Mouse (Mus musculus) heart, postnatal 14 days (tissue): ENCODE results near the gene Dnaaf3. TPM values are rescaled to one million over a fixed set of nuclear protein-coding genes. Genes with fewer than 3 reads are reported as not detected.

Experiments
- DNase-seq, 2 experiments: peaks; one replicate each; pipeline ENCODE4 v3.0.0; 2021 to 2022
- intact Hi-C: fragments of 180-260 bp; cut with DNase I; formaldehyde crosslinking; loops from one replicate; pipeline ENCODE4 v1.15.1; 2025
- total RNA-seq, 2 experiments: library from RNA; stranded (reverse); gene quantifications; 2 replicates each; pipeline ENCODE4 v1.2.3; 2021

Gene Dnaaf3
- total RNA-seq, 2 experiments from 2014 or later = 1.8 to 1.9 TPM

GRCm38 (mm10) chr7:4523205-4524130 lies 8.8 kb downstream of the Dnaaf3 start:
- intact Hi-C loops = loop anchor here (2.0 to 5.0 kb wide), 2 partner anchors 13 to 391 kb away; no protein-coding TSS in a partner anchor

GRCm38 (mm10) chr7:4522292-4522691 lies 10.0 kb downstream of the Dnaaf3 start:
- intact Hi-C loops = loop anchor here (5.0 kb wide), 1 partner anchor 390 kb away; no protein-coding TSS in a partner anchor
- DNase-seq = peak; percentile 45 to 63

More at GRCm38 (mm10) chr7:4523205-4524130, 8.8 kb downstream of the Dnaaf3 start:
- no peak for DNase-seq

- DNase-seq = peak in 1 of 2 experiments; percentile 55
- intact Hi-C loops = loop anchor here (5.0 kb wide), 1 partner anchor 389 kb away; no protein-coding TSS in a partner anchor
Observed at GRCm38 (mm10) chr7:4521231-4522003, 10.8 kb downstream of the Dnaaf3 start.

- intact Hi-C loops = no loop called here
- DNase-seq = no peak
Observed at GRCm38 (mm10) chr7:4518487-4518886, 13.8 kb downstream of the Dnaaf3 start.

- peak in 1 of 2 experiments; percentile 59 for DNase-seq
- intact Hi-C loops = no loop called here
Observed at GRCm38 (mm10) chr7:4516332-4517050, 15.8 kb downstream of the Dnaaf3 start, which contains the start of gene Tnnt1. TSS of gene Tnnt1 (minus strand) at chr7:4516382.

- intact Hi-C loops = no loop called here
- peak in 1 of 2 experiments; percentile 41 for DNase-seq
Observed at GRCm38 (mm10) chr7:4515853-4516252, 16.4 kb downstream of the Dnaaf3 start.

GRCm38 (mm10) chr7:4513829-4514712 lies 18.2 kb downstream of the Dnaaf3 start:
- peak; percentile 61 to 63 for DNase-seq

GRCm38 (mm10) chr7:4513236-4513635 lies 19.0 kb downstream of the Dnaaf3 start:
- intact Hi-C loops = no loop called here
- DNase-seq = peak; percentile 66 to 76

More at GRCm38 (mm10) chr7:4513829-4514712, 18.2 kb downstream of the Dnaaf3 start:
- intact Hi-C loops = no loop called here

GRCm38 (mm10) chr7:4511489-4512224 lies 20.6 kb downstream of the Dnaaf3 start:
- DNase-seq = peak in 1 of 2 experiments; percentile 45
- intact Hi-C loops = loop anchor here (2.0 kb wide), 1 partner anchor 13 kb away; the partner anchor contains the start of gene Tnni3

- intact Hi-C loops = loop anchor here (2.0 kb wide), 1 partner anchor 15 kb away; the partner anchor contains the start of gene Tnni3
- DNase-seq = peak; percentile 88 to 93
Observed at GRCm38 (mm10) chr7:4509863-4510608, 22.2 kb downstream of the Dnaaf3 start.

- DNase-seq = no peak
- intact Hi-C loops = no loop called here
Observed at GRCm38 (mm10) chr7:4508739-4509116, 23.5 kb downstream of the Dnaaf3 start.

- no peak for DNase-seq
- intact Hi-C loops = no loop called here
Observed at GRCm38 (mm10) chr7:4508062-4508738, 24.1 kb downstream of the Dnaaf3 start.

- DNase-seq = no peak
- intact Hi-C loops = no loop called here
Observed at GRCm38 (mm10) chr7:4507220-4507619, 25.0 kb downstream of the Dnaaf3 start.

GRCm38 (mm10) chr7:4504646-4505435 lies 27.4 kb downstream of the Dnaaf3 start:
- intact Hi-C loops = no loop called here
- no peak for DNase-seq

- no peak for DNase-seq
- intact Hi-C loops = no loop called here
Observed at GRCm38 (mm10) chr7:4503858-4504257, 28.4 kb downstream of the Dnaaf3 start.

GRCm38 (mm10) chr7:4503100-4503499 lies 29.2 kb downstream of the Dnaaf3 start:
- intact Hi-C loops = no loop called here
- no peak for DNase-seq
